Mouse (Mus musculus) hematopoietic stem cell, adult 5-6 weeks (primary cell): Measurements from ENCODE around the gene Tspan15. TPM values are rescaled to one million over a fixed set of nuclear protein-coding genes. Genes with fewer than 3 reads are reported as not detected.
A peak's percentile ranks its signal among the peaks of the same experiment; 100 is the strongest.

ENCODE experiments used
- ATAC-seq, 2 experiments: fragments of 125-278 bp in 1 of 2; replicated peaks in 1 of 2; 2 replicates each; pipeline ENCODE4 v1.8.0; 2016 to 2017; ENCODE audit warnings: inconsistent platforms in 2 of 2, mild to moderate bottlenecking in 2 of 2, moderate number of reproducible peaks in 2 of 2, low read depth in 1 of 2, moderate TSS enrichment in 1 of 2; ENCODE audit not compliant: low FRiP score in 2 of 2, poor library complexity in 2 of 2, severe bottlenecking in 2 of 2, insufficient read depth in 1 of 2, low TSS enrichment in 1 of 2
- total RNA-seq: library from RNA; stranded (forward); fragments of 172-1452, 232-1000 nt; gene quantifications from 2 replicates; pipeline ENCODE4 v1.2.3, GENCODE M21; 2017

Tspan15 gene
- total RNA-seq, 1 experiment from 2014 or later = 0.45 TPM

- ATAC-seq = no peak
These were observed 7.6 kb upstream of the Tspan15 start for GRCm38 (mm10) chr10:62238688-62239087.

- ATAC-seq = no peak; a peak in 1 of 4 replicates
These were observed 6.2 kb upstream of the Tspan15 start for GRCm38 (mm10) chr10:62237205-62237604.

GRCm38 (mm10) chr10:62236165-62236564, 5.1 kb upstream of the Tspan15 start:
- ATAC-seq = no peak

- ATAC-seq = no peak
These were observed 760 bp upstream of the Tspan15 start for GRCm38 (mm10) chr10:62231811-62232210.

GRCm38 (mm10) chr10:62231395-62231732, 313 bp upstream of the Tspan15 start:
- peak in 1 of 2 experiments; percentile 18; a peak in 1 of 4 replicates for ATAC-seq

GRCm38 (mm10) chr10:62228126-62228525, 2.9 kb downstream of the Tspan15 start:
- ATAC-seq = no peak

GRCm38 (mm10) chr10:62225839-62226238, 5.2 kb downstream of the Tspan15 start:
- ATAC-seq = no peak

- no peak for ATAC-seq
These were observed 6.8 kb downstream of the Tspan15 start for GRCm38 (mm10) chr10:62224231-62224630.

GRCm38 (mm10) chr10:62222777-62223176, 8.3 kb downstream of the Tspan15 start:
- no peak for ATAC-seq

- no peak for ATAC-seq
These were observed 9.4 kb downstream of the Tspan15 start for GRCm38 (mm10) chr10:62221647-62222046.

- no peak for ATAC-seq
These were observed 10.1 kb downstream of the Tspan15 start for GRCm38 (mm10) chr10:62220732-62221514.

- no peak for ATAC-seq
These were observed 12.3 kb downstream of the Tspan15 start for GRCm38 (mm10) chr10:62218789-62219172.

- ATAC-seq = no peak
These were observed 12.8 kb downstream of the Tspan15 start for GRCm38 (mm10) chr10:62218044-62218788.

GRCm38 (mm10) chr10:62217196-62217595, 13.9 kb downstream of the Tspan15 start:
- no peak for ATAC-seq

GRCm38 (mm10) chr10:62216595-62216994, 14.5 kb downstream of the Tspan15 start:
- no peak for ATAC-seq

- ATAC-seq = no peak
These were observed 15.4 kb downstream of the Tspan15 start for GRCm38 (mm10) chr10:62215633-62216032.

- ATAC-seq = no peak
These were observed 15.9 kb downstream of the Tspan15 start for GRCm38 (mm10) chr10:62215169-62215616.

- ATAC-seq = no peak
These were observed 19.7 kb downstream of the Tspan15 start for GRCm38 (mm10) chr10:62211310-62211709.
